Mouse (Mus musculus) heart, embryonic 11.5 days (tissue): Measurements from ENCODE around the gene Ube3b. TPM values are rescaled to one million over a fixed set of nuclear protein-coding genes. Genes with fewer than 3 reads are reported as not detected.
A peak's percentile ranks its signal among the peaks of the same experiment; 100 is the strongest.

Source experiments
- ATAC-seq: fragments of 200-750 bp; cut with Nextera tagmentation; replicated peaks from 2 replicates; pipeline ENCODE4 v1.8.0; 2017; ENCODE audit warnings: moderate library complexity; ENCODE audit not compliant: insufficient number of reproducible peaks, low FRiP score, low TSS enrichment
- H3K27ac ChIP-seq: fragments of 300-500 bp; sonication (generic); 2 replicates; pipeline ENCODE4 v1.5.1; 2014; ENCODE audit warnings: mild to moderate bottlenecking, low read depth, low read length
- H3K27me3 ChIP-seq: fragments of 300-500 bp; sonication (generic); 2 replicates; pipeline ENCODE4 v1.6.1; 2014; ENCODE audit warnings: mild to moderate bottlenecking, low read length, mixed read lengths; ENCODE audit not compliant: control insufficient read depth, insufficient read depth
- H3K36me3 ChIP-seq: fragments of 300-500 bp; sonication (generic); 2 replicates; pipeline ENCODE4 v1.6.1; 2014; ENCODE audit warnings: mild to moderate bottlenecking, low read length, moderate library complexity, mixed read lengths; ENCODE audit not compliant: control insufficient read depth, insufficient read depth
- H3K4me1 ChIP-seq: fragments of 300-500 bp; sonication (generic); 2 replicates; pipeline ENCODE4 v1.6.1; 2014; ENCODE audit warnings: low read length; ENCODE audit not compliant: control insufficient read depth, insufficient read depth
- H3K4me2 ChIP-seq: fragments of 300-500 bp; sonication (generic); 2 replicates; pipeline ENCODE4 v1.6.1; 2014; ENCODE audit warnings: mild to moderate bottlenecking, moderate library complexity
- H3K4me3 ChIP-seq: fragments of 300-500 bp; sonication (generic); 2 replicates; pipeline ENCODE4 v1.5.1; 2014; ENCODE audit warnings: low read depth, low read length
- H3K9ac ChIP-seq: fragments of 300-500 bp; sonication (generic); 2 replicates; pipeline ENCODE4 v1.6.1; 2014; ENCODE audit warnings: mild to moderate bottlenecking, low read depth, low read length, moderate library complexity
- H3K9me3 ChIP-seq: fragments of 300-500 bp; sonication (generic); replicated peaks from 2 replicates; pipeline ENCODE4 v1.6.1; 2016; ENCODE audit warnings: low read length; ENCODE audit not compliant: control insufficient read depth
- WGBS: fragments of 180-500 bp; shearing (Covaris S2); extraction: QIAGEN DNeasy Blood & Tissue Kit; methylation state at CpG from one replicate; pipeline ENCODE4 v1.1.7; 2014; ENCODE audit not compliant: insufficient replicate concordance; 5-methylcytosine and 5-hydroxymethylcytosine counted together
- polyA plus RNA-seq: library from polyadenylated mRNA; unstranded; fragments of >200 nt; fragmentation: Nextera tagmentation; extraction: Ambion mirVana; gene quantifications from 2 replicates; pipeline ENCODE4 v1.2.1, GENCODE M21; 2014

Ube3b gene
- polyA plus RNA-seq, 1 experiment from 2014 or later = 43.0 TPM

GRCm38 (mm10) chr5:114379763-114380162 lies 644 bp upstream of the Ube3b start:
- Histone ChIP-seq H3K27me3 (no peaks in the 10 kb centered on the region), H3K4me1 (peaks cover 50% of the 10 kb centered on the region), H3K9ac (peak overlapping the region; percentile 97), H3K9me3 (no peaks in the 10 kb centered on the region), H3K4me2 (peak overlapping the region; percentile 90), H3K4me3 (peak overlapping the region; percentile 89), H3K36me3 (0 out of 2 replicates have a peak, but pooled peaks cover 4% of the 10 kb centered on the region), H3K27ac (peak overlapping the region; percentile 92)
- ATAC-seq = peak; percentile 3; the same call in 1 of the 2 replicates
- under 1% methylated on average over 20 of the region's 20 CpGs for WGBS

- Histone ChIP-seq H3K4me3 (peak overlapping the region; percentile 89), H3K27ac (peak overlapping the region; percentile 92), H3K27me3 (no peaks in the 10 kb centered on the region), H3K9me3 (no peaks in the 10 kb centered on the region), H3K36me3 (peaks cover 9% of the 10 kb centered on the region), H3K4me2 (peak overlapping the region; percentile 90), H3K9ac (peak overlapping the region; percentile 97), H3K4me1 (peaks cover 38% of the 10 kb centered on the region)
- ATAC-seq = no peak
- WGBS = under 1% methylated on average over 18 of the region's 18 CpGs
Measured at GRCm38 (mm10) chr5:114381013-114381351, 575 bp downstream of the Ube3b start.

DNA sequence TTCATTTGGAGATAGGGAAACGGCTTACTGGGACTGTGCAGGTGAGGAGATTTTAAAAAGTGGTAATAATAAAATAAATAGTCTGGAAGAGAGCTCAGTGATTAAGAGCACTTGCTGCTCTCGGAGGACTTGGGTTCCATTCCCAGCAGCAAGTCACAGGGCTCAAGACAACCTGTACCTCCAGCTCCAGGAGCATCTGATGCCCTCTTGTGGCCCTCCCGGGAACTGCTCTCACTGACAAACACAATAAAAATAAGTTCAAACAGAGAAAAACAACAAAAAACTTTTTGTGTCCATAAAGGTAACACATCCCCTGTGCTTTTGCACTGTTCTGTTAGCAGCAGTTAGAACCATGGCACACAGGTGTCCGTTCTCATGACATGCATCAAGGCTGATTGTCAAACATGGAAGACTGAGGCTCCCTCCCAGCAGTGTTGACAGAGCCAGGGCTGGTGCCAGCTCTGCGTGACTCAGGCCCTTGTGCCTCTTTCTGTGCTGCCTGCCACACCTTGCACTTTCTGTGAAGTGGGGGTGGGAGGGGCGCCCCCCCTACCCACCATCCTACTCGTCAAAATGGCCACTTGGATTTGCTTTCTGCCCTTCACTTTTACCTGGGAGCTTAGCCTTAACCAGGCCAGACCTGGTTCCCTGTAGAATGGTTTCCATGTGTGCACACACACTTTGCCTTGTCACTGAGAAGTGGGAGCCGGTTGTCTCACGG lies 2.9 kb downstream of the Ube3b start:
- H3K9ac ChIP-seq = no peak overlapping the region
- no peak overlapping the region for H3K27ac ChIP-seq
- ATAC-seq = no peak
- H3K9me3 ChIP-seq = no peaks in the 10 kb centered on the region
- 76% methylated on average over 9 of the region's 9 CpGs for WGBS
- H3K27me3 ChIP-seq = no peaks in the 10 kb centered on the region
- H3K4me1 ChIP-seq = peaks cover 19% of the 10 kb centered on the region
- peaks cover 26% of the 10 kb centered on the region for H3K36me3 ChIP-seq
- H3K4me2 ChIP-seq = no peak overlapping the region
- no peak overlapping the region for H3K4me3 ChIP-seq

- Histone ChIP-seq H3K9me3 (no peaks in the 10 kb centered on the region), H3K4me2 (no peak overlapping the region), H3K4me1 (peaks cover 8% of the 10 kb centered on the region), H3K36me3 (peaks cover 36% of the 10 kb centered on the region), H3K4me3 (no peak overlapping the region), H3K9ac (no peak overlapping the region), H3K27ac (no peak overlapping the region), H3K27me3 (no peaks in the 10 kb centered on the region)
- ATAC-seq = no peak
- WGBS = 89% methylated on average over 8 of the region's 8 CpGs
Measured at GRCm38 (mm10) chr5:114384448-114384847, 4.0 kb downstream of the Ube3b start.

DNA sequence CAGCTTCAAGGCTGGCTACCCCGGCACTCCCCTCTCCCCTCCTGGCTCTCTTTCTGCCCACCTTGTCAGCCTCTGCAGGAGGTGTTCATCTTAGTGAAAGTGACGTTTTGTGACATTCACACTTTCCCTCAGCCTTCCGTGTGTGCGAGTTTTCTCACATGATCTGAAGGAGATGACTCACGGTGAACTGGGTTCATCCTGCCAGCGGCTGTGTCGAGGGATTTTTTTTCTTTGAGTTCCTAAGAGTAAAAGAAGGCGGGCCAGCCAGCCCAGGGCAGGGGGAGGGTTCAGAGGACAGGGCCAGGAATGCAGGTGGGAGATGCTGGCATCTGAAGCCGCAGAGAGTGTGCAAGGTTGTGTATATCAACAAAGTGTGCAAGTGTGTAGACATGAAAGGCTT lies 12.8 kb downstream of the Ube3b start:
- peaks cover 53% of the 10 kb centered on the region for H3K36me3 ChIP-seq
- H3K9ac ChIP-seq = no peak overlapping the region
- no peak overlapping the region for H3K4me3 ChIP-seq
- H3K27me3 ChIP-seq = no peaks in the 10 kb centered on the region
- no peak overlapping the region for H3K4me2 ChIP-seq
- no peaks in the 10 kb centered on the region for H3K4me1 ChIP-seq
- H3K27ac ChIP-seq = no peak overlapping the region
- 82% methylated on average over 9 of the region's 9 CpGs for WGBS
- H3K9me3 ChIP-seq = no peaks in the 10 kb centered on the region
- no peak for ATAC-seq

GRCm38 (mm10) chr5:114406592-114406991 lies 26.2 kb downstream of the Ube3b start:
- no peaks in the 10 kb centered on the region for H3K27me3 ChIP-seq
- H3K9ac ChIP-seq = no peak overlapping the region
- H3K4me2 ChIP-seq = no peak overlapping the region
- no peak overlapping the region for H3K4me3 ChIP-seq
- ATAC-seq = no peak
- WGBS = 89% methylated on average over 14 of the region's 14 CpGs
- H3K27ac ChIP-seq = no peak overlapping the region
- peaks cover 75% of the 10 kb centered on the region for H3K36me3 ChIP-seq
- H3K4me1 ChIP-seq = no peaks in the 10 kb centered on the region
- H3K9me3 ChIP-seq = no peaks in the 10 kb centered on the region

- 92% methylated on average over 10 of the region's 10 CpGs for WGBS
- no peak overlapping the region for H3K4me3 ChIP-seq
- ATAC-seq = no peak
- H3K4me2 ChIP-seq = no peak overlapping the region
- H3K36me3 ChIP-seq = peaks cover 74% of the 10 kb centered on the region
- H3K4me1 ChIP-seq = peaks cover 3% of the 10 kb centered on the region; the same call in 1 of the 2 replicates
- no peak overlapping the region for H3K27ac ChIP-seq
- H3K9me3 ChIP-seq = no peaks in the 10 kb centered on the region
- no peak overlapping the region for H3K9ac ChIP-seq
- no peaks in the 10 kb centered on the region for H3K27me3 ChIP-seq
Measured at GRCm38 (mm10) chr5:114407269-114407668, 26.9 kb downstream of the Ube3b start.

DNA sequence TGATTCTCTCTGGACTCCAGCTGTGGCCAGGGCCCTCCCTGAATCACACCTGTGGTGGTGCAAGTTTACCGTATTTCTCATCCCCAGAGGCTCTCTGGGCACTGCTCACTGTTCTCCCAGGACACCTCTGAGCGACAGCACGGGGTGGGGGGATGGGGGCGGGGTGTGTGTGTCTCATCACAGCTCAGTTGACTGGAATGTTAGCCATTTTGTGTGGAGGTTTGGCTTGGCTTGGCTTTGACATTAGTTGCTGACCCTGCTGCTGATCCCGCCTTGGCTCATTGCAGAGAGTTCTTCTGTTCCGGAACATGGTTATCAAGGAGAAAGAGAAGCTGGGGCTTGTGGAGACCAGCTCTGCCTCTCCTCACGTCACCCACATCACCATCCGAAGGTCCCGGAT lies 27.4 kb downstream of the Ube3b start:
- Histone ChIP-seq H3K9me3 (no peaks in the 10 kb centered on the region), H3K27me3 (no peaks in the 10 kb centered on the region), H3K4me3 (no peak overlapping the region), H3K4me1 (peaks cover 9% of the 10 kb centered on the region; the same call in 1 of the 2 replicates), H3K27ac (no peak overlapping the region), H3K4me2 (no peak overlapping the region), H3K36me3 (peaks cover 72% of the 10 kb centered on the region), H3K9ac (no peak overlapping the region)
- ATAC-seq = no peak
- WGBS = 88% methylated on average over 9 of the region's 9 CpGs

GRCm38 (mm10) chr5:114408846-114409245 lies 28.4 kb downstream of the Ube3b start:
- no peak overlapping the region for H3K27ac ChIP-seq
- peaks cover 64% of the 10 kb centered on the region for H3K36me3 ChIP-seq
- 90% methylated on average over 11 of the region's 11 CpGs for WGBS
- H3K27me3 ChIP-seq = no peaks in the 10 kb centered on the region
- H3K9me3 ChIP-seq = no peaks in the 10 kb centered on the region
- no peak overlapping the region for H3K9ac ChIP-seq
- no peak for ATAC-seq
- H3K4me3 ChIP-seq = no peak overlapping the region
- H3K4me1 ChIP-seq = peaks cover 18% of the 10 kb centered on the region
- H3K4me2 ChIP-seq = no peak overlapping the region
